Mouse (Mus musculus): Measurements from ENCODE around the gene Clpsl2. TPM values are rescaled to one million over a fixed set of nuclear protein-coding genes. Genes with fewer than 3 reads are reported as not detected.

The Clpsl2 gene
- total RNA-seq, 1 experiment: not detected

DNA sequence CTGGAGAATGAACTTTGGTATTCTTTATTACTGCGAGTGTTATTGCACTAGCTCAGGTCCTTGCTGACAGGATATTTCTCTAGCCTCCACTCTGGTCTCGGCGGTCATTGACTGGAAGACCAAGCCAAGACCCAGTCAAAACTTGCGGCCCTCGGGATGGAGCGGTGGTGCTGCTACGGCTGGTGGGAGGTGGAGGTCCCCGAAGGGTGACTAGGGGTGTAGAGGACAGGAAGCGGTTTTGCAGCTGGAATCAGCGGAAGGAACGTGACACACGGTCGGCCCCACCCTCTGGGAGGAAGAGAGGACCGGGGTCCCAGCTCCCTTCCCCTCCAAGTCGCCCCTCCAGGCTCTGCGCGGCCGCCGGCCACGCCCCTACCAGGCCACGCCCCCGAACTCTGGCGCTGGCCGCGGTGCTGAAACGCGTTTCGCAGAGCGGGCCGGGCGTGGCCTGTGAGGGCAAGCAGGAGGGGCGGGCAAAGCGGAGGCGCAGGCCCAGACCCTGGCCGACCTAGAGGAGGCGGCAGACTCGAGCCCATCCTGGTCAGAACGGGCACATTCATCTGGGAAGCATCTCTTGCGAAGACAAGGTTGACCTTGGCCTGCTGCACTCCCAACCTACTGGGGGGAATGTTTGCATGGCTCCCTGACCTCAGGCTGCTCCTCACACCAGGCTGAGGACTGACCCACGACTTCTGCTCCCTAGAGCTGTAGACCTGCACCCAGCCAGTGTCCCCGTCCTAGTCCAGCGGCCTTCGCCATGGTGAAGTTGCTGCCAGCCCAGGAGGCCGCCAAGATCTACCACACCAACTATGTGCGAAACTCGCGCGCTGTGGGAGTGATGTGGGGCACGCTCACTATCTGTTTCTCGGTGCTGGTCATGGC lies 26.3 kb downstream of the Clpsl2 start, which contains the start of gene Lhfpl5:
Gene Lhfpl5 (plus strand): TSS at position 398 of the 882 bp plus-strand sequence.
- no peak for DNase-seq (ENCODE audit: low read depth, low spot score)
- TF ChIP-seq HCFC1 (IDR thresholded peaks at IDR 0.05; ENCODE audit: borderline replicate concordance, insufficient read depth, low read length) (no peak), CHD2 (IDR thresholded peaks at IDR 0.05; ENCODE audit: low read depth, low read length) (no peak), ZNF384 (IDR thresholded peaks at IDR 0.05; ENCODE audit: low read depth, low read length) (no peak), MAFK (IDR thresholded peaks at IDR 0.05; ENCODE audit: insufficient read depth, low read depth, low read length) (no peak), ZC3H11A (IDR thresholded peaks at IDR 0.05; ENCODE audit: borderline replicate concordance, low read depth, low read length) (no peak)
- Histone ChIP-seq H3K36me3 (ENCODE audit: control insufficient read depth, insufficient read depth, low read length, poor library complexity, severe bottlenecking) (no peaks in the 10 kb centered on the region), H3K9me3 (ENCODE audit: control insufficient read depth, insufficient read depth, low read depth, low read length) (no peaks in the 10 kb centered on the region), H3K9ac (ENCODE audit: insufficient read depth, low read depth, low read length, poor library complexity, severe bottlenecking) (peak within 1 kb of the TSS; percentile 35; the same call in 1 of the 2 replicates), H3K4me1 (ENCODE audit: control insufficient read depth in 2 of 2, insufficient read depth in 2 of 2, low read length in 2 of 2, poor library complexity in 1 of 2) (peaks cover 0 to 8% of the 10 kb centered on the region in 2 experiments), H3K27ac (ENCODE audit: insufficient read depth, low read depth, low read length, poor library complexity, severe bottlenecking) (no peak within 1 kb of the TSS), H3K4me3 (ENCODE audit: insufficient read depth in 1 of 2, low read depth in 1 of 2, low read length in 2 of 2, poor library complexity in 1 of 2, severe bottlenecking in 1 of 2) (peak within 1 kb of the TSS; percentile 64 to 67)
- in situ Hi-C loops (cut with MboI; ENCODE audit: low sequenced_read_pairs in 2 of 2, unreplicated experiment in 2 of 2): no loop called here

DNA sequence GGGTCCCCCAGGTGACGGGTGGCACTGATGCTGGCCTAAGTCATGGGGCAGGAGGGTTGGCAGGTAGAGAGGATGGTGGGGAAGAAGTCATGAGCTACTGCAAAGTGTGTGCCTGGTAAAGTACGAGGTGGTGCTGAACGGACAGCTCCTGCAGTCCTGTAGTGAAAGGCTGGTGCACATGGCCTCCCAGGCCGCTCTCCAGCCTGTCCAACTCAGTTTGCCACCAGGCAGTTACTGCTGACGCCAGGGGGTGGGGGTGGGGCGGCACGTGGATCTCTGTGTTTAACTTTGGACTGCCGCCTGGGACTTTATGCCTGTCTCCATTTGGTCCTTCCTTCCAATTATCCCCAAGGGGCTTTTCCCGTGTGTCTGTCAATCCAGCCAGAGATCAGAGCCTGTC lies 31.2 kb downstream of the Clpsl2 start:
- Histone ChIP-seq H3K36me3 (ENCODE audit: control insufficient read depth, insufficient read depth, low read length, poor library complexity, severe bottlenecking) (no peaks in the 10 kb centered on the region), H3K9me3 (ENCODE audit: control insufficient read depth, insufficient read depth, low read depth, low read length) (no peaks in the 10 kb centered on the region), H3K9ac (ENCODE audit: insufficient read depth, low read depth, low read length, poor library complexity, severe bottlenecking) (no peak overlapping the region), H3K4me1 (ENCODE audit: control insufficient read depth in 2 of 2, insufficient read depth in 2 of 2, low read length in 2 of 2, poor library complexity in 1 of 2) (peaks cover 5 to 16% of the 10 kb centered on the region in 2 experiments), H3K4me3 (ENCODE audit: insufficient read depth in 1 of 2, low read depth in 1 of 2, low read length in 2 of 2, poor library complexity in 1 of 2, severe bottlenecking in 1 of 2) (no peak overlapping the region), H3K27ac (ENCODE audit: insufficient read depth, low read depth, low read length, poor library complexity, severe bottlenecking) (no peak overlapping the region)
- in situ Hi-C loops (cut with MboI; ENCODE audit: low sequenced_read_pairs in 2 of 2, unreplicated experiment in 2 of 2): no loop called here
- TF ChIP-seq ZC3H11A (IDR thresholded peaks at IDR 0.05; ENCODE audit: borderline replicate concordance, low read depth, low read length) (no peak), ZNF384 (IDR thresholded peaks at IDR 0.05; ENCODE audit: low read depth, low read length) (no peak), HCFC1 (IDR thresholded peaks at IDR 0.05; ENCODE audit: borderline replicate concordance, insufficient read depth, low read length) (peak; percentile 20; the same call in 1 of the 2 replicates), CHD2 (IDR thresholded peaks at IDR 0.05; ENCODE audit: low read depth, low read length) (no peak), MAFK (IDR thresholded peaks at IDR 0.05; ENCODE audit: insufficient read depth, low read depth, low read length) (no peak)
- DNase-seq (ENCODE audit: low read depth, low spot score): peak; percentile 66

DNA sequence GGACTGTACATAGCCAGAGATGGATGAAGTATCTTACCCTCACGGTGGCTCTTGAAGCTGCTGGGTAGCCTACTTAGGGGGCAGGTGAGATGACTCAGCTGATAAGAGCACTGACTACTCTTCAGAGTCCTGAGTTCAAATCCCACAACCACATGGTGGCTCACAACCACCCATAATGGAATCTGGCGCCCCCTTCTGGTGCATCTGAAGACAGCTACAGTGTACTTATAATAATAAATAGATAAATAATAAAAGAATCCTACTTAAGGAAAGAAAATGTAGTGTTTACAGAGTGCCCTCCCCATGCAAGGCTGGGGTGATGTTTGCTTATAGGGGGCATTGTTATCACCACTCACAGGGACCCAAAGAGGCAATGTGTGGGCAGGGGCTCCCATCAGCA lies 31.8 kb downstream of the Clpsl2 start:
- H3K9ac ChIP-seq (ENCODE audit: insufficient read depth, low read depth, low read length, poor library complexity, severe bottlenecking): no peak overlapping the region
- H3K27ac ChIP-seq (ENCODE audit: insufficient read depth, low read depth, low read length, poor library complexity, severe bottlenecking): no peak overlapping the region
- H3K36me3 ChIP-seq (ENCODE audit: control insufficient read depth, insufficient read depth, low read length, poor library complexity, severe bottlenecking): no peaks in the 10 kb centered on the region
- no peak overlapping the region for H3K4me3 ChIP-seq (ENCODE audit: insufficient read depth in 1 of 2, low read depth in 1 of 2, low read length in 2 of 2, poor library complexity in 1 of 2, severe bottlenecking in 1 of 2)
- H3K9me3 ChIP-seq (ENCODE audit: control insufficient read depth, insufficient read depth, low read depth, low read length): no peaks in the 10 kb centered on the region
- peaks cover 5 to 15% of the 10 kb centered on the region in 2 experiments for H3K4me1 ChIP-seq (ENCODE audit: control insufficient read depth in 2 of 2, insufficient read depth in 2 of 2, low read length in 2 of 2, poor library complexity in 1 of 2)
- TF ChIP-seq ZNF384 (IDR thresholded peaks at IDR 0.05; ENCODE audit: low read depth, low read length): no peak
- no peak for TF ChIP-seq ZC3H11A (IDR thresholded peaks at IDR 0.05; ENCODE audit: borderline replicate concordance, low read depth, low read length)
- TF ChIP-seq HCFC1 (IDR thresholded peaks at IDR 0.05; ENCODE audit: borderline replicate concordance, insufficient read depth, low read length): no peak
- TF ChIP-seq CHD2 (IDR thresholded peaks at IDR 0.05; ENCODE audit: low read depth, low read length): no peak
- in situ Hi-C loops (cut with MboI; ENCODE audit: low sequenced_read_pairs in 2 of 2, unreplicated experiment in 2 of 2): no loop called here
- no peak for DNase-seq (ENCODE audit: low read depth, low spot score)

DNA sequence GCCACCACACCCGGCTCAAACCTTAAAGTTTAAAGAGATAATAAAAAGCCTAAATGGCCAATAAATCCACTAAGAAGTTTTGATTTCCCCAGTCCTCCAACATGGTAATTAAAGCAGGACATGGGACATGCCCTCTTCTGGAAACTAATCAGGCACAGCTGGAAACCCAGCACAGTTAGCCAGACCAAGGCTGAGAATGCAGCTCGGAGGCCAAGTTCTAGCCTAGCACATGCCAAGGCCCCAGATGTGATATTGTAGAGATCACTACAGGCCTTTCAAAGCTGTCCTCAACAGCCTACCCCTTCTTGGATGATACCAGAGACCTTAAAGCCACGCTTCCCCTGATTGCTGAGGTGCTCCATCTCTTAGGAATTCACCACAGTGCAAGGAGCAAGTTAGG lies 37.3 kb downstream of the Clpsl2 start:
- H3K4me1 ChIP-seq (ENCODE audit: control insufficient read depth in 2 of 2, insufficient read depth in 2 of 2, low read length in 2 of 2, poor library complexity in 1 of 2): peaks cover 10 to 30% of the 10 kb centered on the region in 2 experiments
- H3K36me3 ChIP-seq (ENCODE audit: control insufficient read depth, insufficient read depth, low read length, poor library complexity, severe bottlenecking): peaks cover 33% of the 10 kb centered on the region
- H3K9me3 ChIP-seq (ENCODE audit: control insufficient read depth, insufficient read depth, low read depth, low read length): no peaks in the 10 kb centered on the region
- no peak overlapping the region for H3K9ac ChIP-seq (ENCODE audit: insufficient read depth, low read depth, low read length, poor library complexity, severe bottlenecking)
- TF ChIP-seq HCFC1 (IDR thresholded peaks at IDR 0.05; ENCODE audit: borderline replicate concordance, insufficient read depth, low read length): no peak
- no peak for TF ChIP-seq CHD2 (IDR thresholded peaks at IDR 0.05; ENCODE audit: low read depth, low read length)
- no peak for TF ChIP-seq ZC3H11A (IDR thresholded peaks at IDR 0.05; ENCODE audit: borderline replicate concordance, low read depth, low read length)
- TF ChIP-seq MAFK (IDR thresholded peaks at IDR 0.05; ENCODE audit: insufficient read depth, low read depth, low read length): no peak
- TF ChIP-seq ZNF384 (IDR thresholded peaks at IDR 0.05; ENCODE audit: low read depth, low read length): no peak
- DNase-seq (ENCODE audit: low read depth, low spot score): no peak
- no peak overlapping the region for H3K27ac ChIP-seq (ENCODE audit: insufficient read depth, low read depth, low read length, poor library complexity, severe bottlenecking)
- in situ Hi-C loops (cut with MboI; ENCODE audit: low sequenced_read_pairs in 2 of 2, unreplicated experiment in 2 of 2): no loop called here
- no peak overlapping the region for H3K4me3 ChIP-seq (ENCODE audit: insufficient read depth in 1 of 2, low read depth in 1 of 2, low read length in 2 of 2, poor library complexity in 1 of 2, severe bottlenecking in 1 of 2)
